Mouse (Mus musculus): ENCODE measurements around the gene Kifc3. TPM values are rescaled to one million over a fixed set of nuclear protein-coding genes. Genes with fewer than 3 reads are reported as not detected.
"Not testable (repeated sequence)": the region's sequence is repeated elsewhere in the genome, so short reads cannot be mapped to it uniquely, and the experiment has no call there.

The Kifc3 gene
- total and polyA plus RNA-seq, 3 experiments: 0.78 to 1.8 (median 1.7) TPM

- H3K79me2 ChIP-seq (replicated peaks; ENCODE audit: control insufficient read depth, extremely low read depth, insufficient read depth, poor library complexity, severe bottlenecking): no peaks in the 10 kb centered on the region
- H3K27me3 ChIP-seq (replicated peaks): peaks cover 31% of the 10 kb centered on the region
- in situ Hi-C loops (cut with MboI; ENCODE audit: low pct_ligation_motif_present, low pct_unique_long_range_greater_than_20kb, low sequenced_read_pairs) (no loop called here), dilution Hi-C loops (cut with MboI; ENCODE audit: extremely low pct_ligation_motif_present, extremely low pct_unique_long_range_greater_than_20kb, low sequenced_read_pairs) (no loop called here)
- no peak overlapping the region for H3K9ac ChIP-seq (ENCODE audit: insufficient read depth, low read depth)
- H3K4me2 ChIP-seq (ENCODE audit: insufficient read depth, low read depth, poor library complexity, severe bottlenecking): no peak overlapping the region
- H3K27ac ChIP-seq (ENCODE audit: insufficient read depth, low read depth): no peak overlapping the region
- no peaks in the 10 kb centered on the region for H3K36me3 ChIP-seq (replicated peaks in 1 of 2; ENCODE audit: control insufficient read depth in 1 of 2, insufficient read depth in 1 of 2, low read length in 1 of 2)
- TF ChIP-seq NRF1 (IDR thresholded peaks at IDR 0.05; ENCODE audit: low read depth, low read length): no peak
- TF ChIP-seq MAZ (IDR thresholded peaks at IDR 0.05; ENCODE audit: low read depth, low read length): no peak
- TF ChIP-seq EP300 (IDR thresholded peaks at IDR 0.05; ENCODE audit: low read length): no peak
- TF ChIP-seq HCFC1 (IDR thresholded peaks at IDR 0.05; ENCODE audit: low read depth, low read length): no peak
- TF ChIP-seq ELF1 (IDR thresholded peaks at IDR 0.05; ENCODE audit: low read depth, low read length): no peak
- TF ChIP-seq PAX5 (IDR thresholded peaks at IDR 0.05; ENCODE audit: low read length): no peak
- no peak for TF ChIP-seq MEF2A (IDR thresholded peaks at IDR 0.05; ENCODE audit: borderline replicate concordance, low read depth, low read length)
- no peak for TF ChIP-seq ZC3H11A (IDR thresholded peaks at IDR 0.05; ENCODE audit: low read depth, low read length)
- TF ChIP-seq POLR2A (IDR thresholded peaks at IDR 0.05; ENCODE audit: low read depth, low read length): no peak
- no peak for TF ChIP-seq IRF4 (IDR thresholded peaks at IDR 0.05; ENCODE audit: low read depth, low read length)
- no peak for TF ChIP-seq JUND (conservative IDR thresholded peaks at IDR 0.05; ENCODE audit: low read depth, low read length)
- TF ChIP-seq KAT2A (IDR thresholded peaks at IDR 0.05; ENCODE audit: insufficient replicate concordance, low read length): no peak
- TF ChIP-seq TCF12 (IDR thresholded peaks at IDR 0.05; ENCODE audit: low read depth, low read length): no peak
- TF ChIP-seq SIN3A (IDR thresholded peaks at IDR 0.05; ENCODE audit: low read length): no peak
- no peak for TF ChIP-seq JUN (IDR thresholded peaks at IDR 0.05; ENCODE audit: insufficient read depth, low read depth, low read length)
- TF ChIP-seq BHLHE40 (IDR thresholded peaks at IDR 0.05; ENCODE audit: low read depth, low read length): no peak
- no peak for TF ChIP-seq USF2 (conservative IDR thresholded peaks at IDR 0.05; ENCODE audit: low read depth, low read length)
- no peak for TF ChIP-seq GABPA (IDR thresholded peaks at IDR 0.05; ENCODE audit: insufficient replicate concordance, low read depth, low read length)
- no peak for TF ChIP-seq POLR2AphosphoS2 (IDR thresholded peaks at IDR 0.05; ENCODE audit: low read depth, low read length)
- TF ChIP-seq NELFE (IDR thresholded peaks at IDR 0.05; ENCODE audit: low read depth, low read length): no peak
- H3K9me3 ChIP-seq (replicated peaks; ENCODE audit: low read length): no peaks in the 10 kb centered on the region
- H3K4me3 ChIP-seq (replicated peaks in 1 of 3; ENCODE audit: low read depth in 2 of 3, low read length in 2 of 3, poor library complexity in 1 of 3): no peak overlapping the region
- DNase-seq (ENCODE audit: extremely low read depth): no peak
- H3K4me1 ChIP-seq (ENCODE audit: control insufficient read depth in 1 of 2, insufficient read depth in 2 of 2): peaks cover 0 to 4% of the 10 kb centered on the region in 2 experiments; a peak in 2 of 4 replicates
Observed at GRCm38 (mm10) chr8:95242099-95242825, 39.6 kb upstream of the Kifc3 start.

GRCm38 (mm10) chr8:95235683-95236082 lies 33.1 kb upstream of the Kifc3 start:
- H3K4me3 ChIP-seq (replicated peaks in 1 of 3; ENCODE audit: low read depth in 2 of 3, low read length in 2 of 3, poor library complexity in 1 of 3): no peak overlapping the region
- H3K9me3 ChIP-seq (replicated peaks; ENCODE audit: low read length): peaks cover 4% of the 10 kb centered on the region
- peak; percentile 71 for DNase-seq (ENCODE audit: extremely low read depth)
- no peak overlapping the region for H3K9ac ChIP-seq (ENCODE audit: insufficient read depth, low read depth)
- dilution Hi-C loops (cut with MboI; ENCODE audit: extremely low pct_ligation_motif_present, extremely low pct_unique_long_range_greater_than_20kb, low sequenced_read_pairs) (no loop called here), in situ Hi-C loops (cut with MboI; ENCODE audit: low pct_ligation_motif_present, low pct_unique_long_range_greater_than_20kb, low sequenced_read_pairs) (no loop called here)
- H3K4me2 ChIP-seq (ENCODE audit: insufficient read depth, low read depth, poor library complexity, severe bottlenecking): no peak overlapping the region
- no peaks in the 10 kb centered on the region for H3K79me2 ChIP-seq (replicated peaks; ENCODE audit: control insufficient read depth, extremely low read depth, insufficient read depth, poor library complexity, severe bottlenecking)
- H3K27me3 ChIP-seq (replicated peaks): peaks cover 11% of the 10 kb centered on the region
- H3K36me3 ChIP-seq (replicated peaks in 1 of 2; ENCODE audit: control insufficient read depth in 1 of 2, insufficient read depth in 1 of 2, low read length in 1 of 2): no peaks in the 10 kb centered on the region
- H3K27ac ChIP-seq (ENCODE audit: insufficient read depth, low read depth): no peak overlapping the region
- H3K4me1 ChIP-seq (ENCODE audit: control insufficient read depth in 1 of 2, insufficient read depth in 2 of 2): peaks cover 0 to 9% of the 10 kb centered on the region in 2 experiments; a peak in 1 of 4 replicates
- no peak for TF ChIP-seq HCFC1 (IDR thresholded peaks at IDR 0.05; ENCODE audit: low read depth, low read length)
- TF ChIP-seq RAD21 (IDR thresholded peaks at IDR 0.05; ENCODE audit: low read depth, low read length): peak; percentile 56
- TF ChIP-seq SMC3 (IDR thresholded peaks at IDR 0.05; ENCODE audit: low read depth, low read length): peak; percentile 72
- peak; percentile 21; the same call in 1 of the 2 replicates for TF ChIP-seq ELF1 (IDR thresholded peaks at IDR 0.05; ENCODE audit: low read depth, low read length)
- TF ChIP-seq CTCF (conservative IDR thresholded peaks at IDR 0.05 in 1 of 2, IDR thresholded peaks at IDR 0.05 in 1 of 2; ENCODE audit: low read depth in 2 of 2, low read length in 2 of 2): peak; percentile 79 to 92
- TF ChIP-seq JUN (IDR thresholded peaks at IDR 0.05; ENCODE audit: insufficient read depth, low read depth, low read length): no peak

DNA sequence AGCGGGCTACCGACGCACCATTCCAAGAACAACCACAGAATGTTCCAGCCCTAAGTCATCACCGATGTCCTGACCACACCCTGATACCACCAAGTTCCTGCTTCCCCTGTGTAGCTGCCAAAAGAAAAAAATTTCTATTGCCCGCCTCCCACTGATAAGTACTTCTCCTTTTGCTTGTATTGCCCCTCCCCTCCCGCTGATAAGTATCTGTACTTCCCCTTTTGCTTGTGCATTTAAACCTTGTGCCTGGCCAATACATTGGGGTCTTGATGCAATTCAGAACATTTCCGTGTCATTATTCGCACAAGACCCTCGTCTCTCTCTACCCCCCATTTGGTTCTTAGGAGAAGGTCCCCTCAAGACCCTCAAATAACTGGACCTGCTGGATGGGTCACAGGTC lies 27.5 kb upstream of the Kifc3 start:
- DNase-seq (ENCODE audit: extremely low read depth); H3K79me2 ChIP-seq (replicated peaks; ENCODE audit: control insufficient read depth, extremely low read depth, insufficient read depth, poor library complexity, severe bottlenecking); H3K27ac ChIP-seq (ENCODE audit: insufficient read depth, low read depth); H3K4me1 ChIP-seq (ENCODE audit: control insufficient read depth in 1 of 2, insufficient read depth in 2 of 2); H3K4me2 ChIP-seq (ENCODE audit: insufficient read depth, low read depth, poor library complexity, severe bottlenecking); H3K36me3 ChIP-seq (replicated peaks in 1 of 2; ENCODE audit: control insufficient read depth in 1 of 2, insufficient read depth in 1 of 2, low read length in 1 of 2); H3K9ac ChIP-seq (ENCODE audit: insufficient read depth, low read depth); dilution Hi-C loops (cut with MboI; ENCODE audit: extremely low pct_ligation_motif_present, extremely low pct_unique_long_range_greater_than_20kb, low sequenced_read_pairs); H3K4me3 ChIP-seq (replicated peaks in 1 of 3; ENCODE audit: low read depth in 2 of 3, low read length in 2 of 3, poor library complexity in 1 of 3); in situ Hi-C loops (cut with MboI; ENCODE audit: low pct_ligation_motif_present, low pct_unique_long_range_greater_than_20kb, low sequenced_read_pairs): not testable (repeated sequence)
- Histone ChIP-seq H3K9me3 (replicated peaks; ENCODE audit: low read length) (peaks cover 15% of the 10 kb centered on the region), H3K27me3 (replicated peaks) (peaks cover 15% of the 10 kb centered on the region)

Data from CH12.LX (cell line).